Comparison of ENCODE assay signal across 8 mouse cellular contexts in genomic region chr11:88728508-88728890, GRCm38 (mm10). TPM values are rescaled to one million over a fixed set of nuclear protein-coding genes. Genes with fewer than 3 reads are reported as not detected.
A peak's percentile ranks its signal among the peaks of the same experiment; 100 is the strongest.
DNase-seq lines count a peak whose midpoint lies in the region; ATAC-seq and TF ChIP-seq lines count a peak whose summit lies in the region.

No protein-coding gene starts in this region.

- TF ChIP-seq POLR2A in bone marrow, adult 2 months (IDR thresholded peaks at IDR 0.05; ENCODE audit: borderline replicate concordance, control insufficient read depth, low read depth, low read length): no peak
- no peak for TF ChIP-seq POLR2A in embryonic fibroblast, embryonic 13.5 days (IDR thresholded peaks at IDR 0.05; ENCODE audit: low read depth, low read length)

- ATAC-seq in midbrain, embryonic 16.5 days: 0 out of 2 replicates have a peak, but pooled peaks have one; percentile 25

- no peak overlapping the region for H3K27ac ChIP-seq in bone marrow, adult 2 months (ENCODE audit: control insufficient read depth, insufficient read depth, low read depth, low read length, poor library complexity)
- H3K27ac ChIP-seq in embryonic fibroblast, embryonic 13.5 days (ENCODE audit: insufficient read depth, low read length): no peak overlapping the region
- H3K27ac ChIP-seq in midbrain, embryonic 16.5 days (ENCODE audit: low read length): no peak overlapping the region

- TF ChIP-seq CTCF in bone marrow, adult 2 months (IDR thresholded peaks at IDR 0.05; ENCODE audit: control insufficient read depth, insufficient read depth, low read length): peak; percentile 93
- TF ChIP-seq CTCF in embryonic fibroblast, embryonic 13.5 days (IDR thresholded peaks at IDR 0.05; ENCODE audit: borderline replicate concordance, insufficient read depth, low read length): peak; percentile 77; the same call in 1 of the 2 replicates

- no peaks in the 10 kb centered on the region for H3K36me3 ChIP-seq in midbrain, embryonic 16.5 days (ENCODE audit: control insufficient read depth, insufficient read depth, low read length)

- intact Hi-C loops in heart, postnatal 10 days (cut with DNase I): loop anchor here (1.0 to 5.0 kb wide), 6 partner anchors 94 to 512 kb away; partner anchors contain the start of gene Ccdc182
- intact Hi-C loops in left cerebral cortex, postnatal 10 days (cut with DNase I): loop anchor here (5.0 to 10.0 kb wide), 3 partner anchors 201 to 474 kb away; no protein-coding TSS in a partner anchor

- H3K9ac ChIP-seq in midbrain, embryonic 16.5 days (ENCODE audit: low read depth, low read length): no peak overlapping the region

- no peaks in the 10 kb centered on the region for H3K27me3 ChIP-seq in midbrain, embryonic 16.5 days (ENCODE audit: control insufficient read depth, insufficient read depth, low read depth, low read length)

- no peaks in the 10 kb centered on the region for H3K4me1 ChIP-seq in bone marrow, adult 2 months (ENCODE audit: control insufficient read depth, insufficient read depth, low read length)
- no peaks in the 10 kb centered on the region for H3K4me1 ChIP-seq in embryonic fibroblast, embryonic 13.5 days (ENCODE audit: control insufficient read depth, insufficient read depth, low read length)
- peaks cover 5% of the 10 kb centered on the region; the same call in 1 of the 2 replicates for H3K4me1 ChIP-seq in midbrain, embryonic 16.5 days (ENCODE audit: control insufficient read depth, insufficient read depth, low read length)

- H3K4me3 ChIP-seq in bone marrow, adult 2 months (replicated peaks; ENCODE audit: control insufficient read depth, low read depth, low read length): no peak overlapping the region
- H3K4me3 ChIP-seq in embryonic fibroblast, embryonic 13.5 days (ENCODE audit: insufficient read depth, low read length): no peak overlapping the region
- H3K4me3 ChIP-seq in midbrain, embryonic 16.5 days (ENCODE audit: low read depth, low read length): no peak overlapping the region

- H3K4me2 ChIP-seq in midbrain, embryonic 16.5 days (ENCODE audit: low read length): no peak overlapping the region

- peak; percentile 73 to 92 for DNase-seq in adrenal gland, adult (ENCODE audit: inconsistent age in 2 of 2, low spot score in 1 of 2)
- DNase-seq in adrenal gland, adult 8-10 months: no peak
- DNase-seq in heart, postnatal 10 days: peak; percentile 84 to 90
- peak; percentile 63 to 71 for DNase-seq in left cerebral cortex, postnatal 10 days (ENCODE audit: extremely low spot score in 1 of 2, low spot score in 2 of 2)
- DNase-seq in spleen, postnatal 14 days (ENCODE audit: low spot score in 2 of 2): peak; percentile 45 to 68

- no peaks in the 10 kb centered on the region for H3K9me3 ChIP-seq in midbrain, embryonic 16.5 days (replicated peaks; ENCODE audit: control insufficient read depth, low read length, poor library complexity, severe bottlenecking)

- WGBS in bone marrow, adult 2 months: 1% methylated on average over 6 of the region's 6 CpGs
- 1% methylated on average over 6 of the region's 6 CpGs for WGBS in midbrain, embryonic 16.5 days

RNA-seq across cellular contexts. Expression of gene Msi2, which starts 10.2 kb away (rescaled TPM):
- 100 to 1,000 TPM; 158 to 319 (median 228) TPM for total RNA-seq in adrenal gland, adult 8-10 months (2022)
- polyA plus RNA-seq in bone marrow, adult 2 months (2011; ENCODE audit: insufficient read depth, insufficient read length, low replicate concordance, missing spikeins): 16.4 and 21.9 TPM in 2 replicates
- polyA plus RNA-seq in embryonic fibroblast, embryonic 13.5 days (2011; ENCODE audit: insufficient read length, low read depth, missing spikeins): 44.9 and 50.7 TPM in 2 replicates
- total RNA-seq in heart, postnatal 10 days (2021): 100 to 1,000 TPM; 218 to 219 TPM
- 10 to 100 TPM; 75.5 to 87.5 TPM for total RNA-seq in left cerebral cortex, postnatal 10 days (2021)
- 29.4 and 32.8 TPM in 2 replicates for polyA plus RNA-seq in midbrain, embryonic 16.5 days (2015; fragmentation: Nextera tagmentation; extraction: Ambion mirVana)
